Mouse (Mus musculus) hindlimb bud, embryonic 11.5 days (tissue): ENCODE measurements around the gene Gm17617.
"Not testable (repeated sequence)": the region's sequence is repeated elsewhere in the genome, so short reads cannot be mapped to it uniquely, and the experiment has no call there.

ENCODE experiments used
- DNase-seq: peaks from one replicate; pipeline ENCODE4 v3.0.0-alpha.2; 2012; ENCODE audit warnings: low read depth, low spot score; ENCODE audit errors: extremely low spot score

Gene Gm17617

GRCm38 (mm10) chr13:55135382-55135781, 2.0 kb upstream of the Gm17617 start:
- no peak for DNase-seq

DNA sequence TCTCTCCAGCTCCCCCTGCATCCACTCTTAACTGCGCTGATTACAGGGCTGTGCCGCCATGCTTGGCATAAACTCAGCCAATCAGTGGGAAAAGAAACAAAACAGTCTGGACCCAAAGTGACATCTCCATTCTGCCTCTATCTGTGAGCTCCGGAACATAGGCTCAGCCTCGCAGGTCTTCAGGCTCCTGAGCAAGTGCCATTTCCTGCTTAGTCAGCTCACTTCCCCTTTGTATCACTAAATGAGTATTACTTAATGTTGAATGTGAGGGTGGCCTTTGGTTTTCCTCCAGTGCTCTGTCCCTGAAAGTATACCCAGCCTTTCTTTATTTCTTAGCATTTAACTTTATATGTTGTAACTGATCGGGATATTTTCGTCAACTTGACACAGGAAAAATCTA, 8.4 kb downstream of the Gm17617 start:
- no peak for DNase-seq

- DNase-seq: no peak
Measured at GRCm38 (mm10) chr13:55114375-55114774, 19.0 kb downstream of the Gm17617 start.

DNA sequence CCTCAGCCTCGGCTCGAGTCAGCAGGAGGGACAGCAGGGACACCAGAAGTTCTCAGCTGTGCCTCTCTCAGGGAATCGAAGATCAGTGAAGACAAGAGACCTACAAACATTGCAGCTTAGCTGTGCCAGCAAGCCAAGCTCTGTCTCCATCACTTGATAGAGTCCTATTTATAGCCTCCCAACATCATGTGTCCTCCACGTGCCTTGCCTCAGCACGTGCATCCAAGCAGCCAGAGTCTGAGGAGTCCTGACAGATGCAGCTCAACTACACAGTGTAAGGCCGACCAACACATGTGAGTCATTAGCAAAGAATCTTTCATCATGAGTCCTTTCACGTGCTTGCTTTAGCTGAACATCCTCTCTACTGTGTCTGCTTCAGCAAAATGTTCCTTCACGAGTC, 25.7 kb downstream of the Gm17617 start:
- no peak for DNase-seq

DNA sequence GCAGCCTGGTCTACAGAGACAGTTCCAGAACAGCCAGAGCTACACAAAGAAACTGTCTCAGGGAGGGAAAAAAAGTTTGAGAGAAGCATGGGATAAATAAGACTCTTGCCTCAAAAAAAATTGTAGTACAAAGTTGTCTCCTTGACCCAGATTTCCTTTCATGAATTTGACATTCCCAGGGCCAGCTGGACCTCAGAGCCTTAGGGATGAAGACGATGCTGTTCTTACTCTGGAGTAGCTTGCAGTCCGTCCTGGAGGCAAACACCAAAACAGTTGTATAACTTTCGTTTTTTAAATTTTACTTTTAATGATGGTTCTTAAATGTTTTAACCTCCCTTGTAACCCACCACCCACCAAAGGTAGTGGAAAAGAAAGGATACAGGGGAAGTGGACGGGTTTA, 26.2 kb downstream of the Gm17617 start:
- no peak for DNase-seq

DNA sequence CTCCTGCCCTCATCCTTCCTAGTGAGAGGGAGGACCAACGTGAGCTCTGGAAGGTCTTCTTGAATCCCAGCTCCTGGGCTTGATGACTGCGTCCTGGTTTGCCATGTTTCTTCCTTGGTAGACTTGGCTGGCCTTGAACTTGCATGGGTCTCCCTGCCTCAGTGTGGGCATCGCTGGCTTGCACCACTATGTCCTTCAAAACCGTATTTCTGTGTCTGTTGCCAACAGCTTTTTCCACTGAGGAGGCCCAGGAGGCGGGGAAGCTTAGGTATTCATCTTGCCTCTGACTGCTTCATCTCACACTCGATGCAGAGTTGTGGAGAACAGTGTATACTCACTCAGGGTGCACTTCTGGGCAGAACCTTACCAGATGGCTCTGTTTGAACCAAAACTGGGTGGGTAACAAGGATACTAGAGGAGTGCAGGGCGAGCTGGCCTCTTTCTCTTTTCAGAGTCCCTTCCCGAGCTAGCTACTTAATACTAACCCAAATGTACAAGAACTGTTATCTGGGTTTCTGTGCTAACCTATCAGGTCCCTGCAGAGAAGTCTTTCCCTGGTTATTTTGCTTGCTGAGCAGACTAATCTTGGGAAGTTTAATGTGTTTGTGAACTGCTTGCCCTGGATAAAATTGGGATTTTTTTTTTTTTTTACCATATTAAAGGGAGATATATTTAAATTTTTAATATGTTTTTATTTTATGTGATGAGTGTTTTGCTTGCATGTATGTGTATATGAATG, 27.2 kb downstream of the Gm17617 start:
- no peak for DNase-seq

- peak; percentile 70 for DNase-seq
Measured at GRCm38 (mm10) chr13:55105045-55105952, 28.0 kb downstream of the Gm17617 start, which contains the start of gene Zfp346. Gene Zfp346, plus strand, starts transcription at chr13:55105311.

- no peak for DNase-seq
Measured at GRCm38 (mm10) chr13:55103351-55103750, 30.0 kb downstream of the Gm17617 start.

DNA sequence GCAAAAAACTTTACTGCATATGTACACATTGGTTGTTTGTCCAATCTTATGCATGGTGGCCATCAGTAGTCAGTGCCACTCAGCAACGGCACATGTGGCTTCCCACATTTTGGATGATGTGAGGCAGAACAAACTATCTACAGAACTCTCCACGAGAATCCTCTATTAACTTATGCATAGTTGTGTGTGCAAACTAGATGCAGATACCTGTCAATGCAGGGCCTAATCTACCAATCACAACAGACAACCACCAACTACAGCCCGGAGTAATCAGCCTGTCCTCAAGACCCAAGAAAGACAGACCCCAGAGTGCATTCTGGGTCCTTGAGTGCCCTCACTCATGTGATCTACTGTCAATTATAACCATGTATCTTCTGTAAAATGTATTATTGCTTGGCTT, 31.0 kb downstream of the Gm17617 start:
- DNase-seq: no peak

- no peak for DNase-seq
Measured at GRCm38 (mm10) chr13:55101627-55102026, 31.7 kb downstream of the Gm17617 start.

DNA sequence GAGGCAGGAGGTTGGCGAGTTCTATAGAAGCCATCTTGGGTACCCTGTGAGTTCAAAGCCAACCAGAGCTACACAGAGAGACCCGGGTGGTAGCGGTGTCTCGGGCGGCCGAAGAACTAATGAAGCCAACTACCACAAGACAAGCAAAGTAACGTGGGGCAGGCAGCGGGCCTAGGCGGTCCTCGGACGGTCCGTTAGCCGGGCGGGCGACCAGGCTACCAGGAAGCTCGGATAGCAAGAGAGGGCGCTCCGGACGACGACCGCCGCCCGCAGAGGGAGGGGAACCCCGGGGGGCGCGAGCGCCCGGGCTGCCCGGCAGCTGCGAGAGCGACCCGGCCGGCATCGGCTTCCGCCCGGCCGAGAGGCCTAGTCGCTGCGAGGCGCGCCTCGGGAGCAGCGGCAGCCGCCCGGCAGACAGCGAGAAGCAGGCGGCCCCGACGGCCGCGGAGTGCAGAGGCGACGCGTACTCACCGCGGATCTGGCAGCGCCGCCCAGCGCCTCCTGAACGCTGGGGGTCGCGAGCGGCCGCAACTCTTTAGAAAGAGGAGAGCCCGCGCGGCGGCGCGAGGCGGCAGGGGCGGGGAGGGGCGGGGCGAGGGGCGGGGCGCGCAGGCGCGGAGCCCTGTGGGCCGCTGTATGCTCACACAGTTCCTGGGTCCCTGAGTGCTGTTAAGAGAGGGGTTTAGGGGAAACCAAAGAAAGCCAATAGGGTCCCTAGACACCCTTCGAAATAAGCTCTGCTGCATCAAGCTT, 33.4 kb downstream of the Gm17617 start, which contains the start of gene Uimc1:
Gene Uimc1, minus strand, starts transcription at position 575 of the 753 bp plus-strand sequence.
- DNase-seq: peak; percentile 28

DNA sequence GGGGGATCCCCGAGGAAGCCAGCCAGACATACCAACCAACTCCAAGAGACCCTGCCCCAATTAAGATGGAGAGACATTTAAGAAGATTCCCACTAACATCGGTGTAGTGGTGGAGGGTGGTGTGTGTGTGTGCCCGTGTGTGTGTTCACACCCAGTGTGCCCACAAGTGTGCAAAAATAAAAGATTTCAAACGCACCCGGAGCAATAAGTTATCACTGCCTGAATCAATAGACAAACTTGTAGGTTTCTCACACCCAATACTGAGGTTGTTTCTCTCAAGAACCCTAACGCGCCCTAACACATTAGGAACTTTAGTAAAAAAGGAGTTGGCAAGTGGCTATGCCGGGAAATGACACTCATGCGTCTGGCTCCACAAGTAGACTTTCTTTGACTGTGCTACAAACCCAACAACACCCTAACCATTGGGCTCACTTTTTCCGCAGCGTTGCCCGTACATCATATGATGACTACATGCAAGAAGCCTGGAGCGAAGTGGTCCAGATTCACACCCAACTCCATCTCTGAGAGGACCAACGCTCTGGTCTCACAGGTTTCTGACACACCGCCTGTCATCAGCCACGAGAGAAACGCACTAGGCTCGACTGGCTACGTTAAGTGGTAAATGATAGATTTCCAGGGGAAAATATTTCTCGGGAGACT, 34.2 kb downstream of the Gm17617 start:
- DNase-seq: no peak

- not testable (repeated sequence) for DNase-seq
Measured at GRCm38 (mm10) chr13:55097841-55098240, 35.5 kb downstream of the Gm17617 start.

- DNase-seq: no peak
Measured at GRCm38 (mm10) chr13:55092588-55092987, 40.8 kb downstream of the Gm17617 start.
